Mouse (Mus musculus): ENCODE measurements at regions not wholly inside any gene's neighbourhood (a gene's known extent, or its start where the extent isn't known, plus 50 kb on each side); places are given as distances from the start of the nearest gene placed in this dataset.

- no peak for DNase-seq
- Histone ChIP-seq H3K27me3 (ENCODE audit: control insufficient read depth, insufficient read depth, low read length) (no peaks in the 10 kb centered on the region), H3K27ac (ENCODE audit: insufficient read depth, low read length) (no peak overlapping the region), H3K4me1 (ENCODE audit: control insufficient read depth, insufficient read depth, low read length) (no peaks in the 10 kb centered on the region), H3K4me3 (replicated peaks; ENCODE audit: insufficient read depth, low read depth, low read length) (no peak overlapping the region)
- TF ChIP-seq POLR2A (IDR thresholded peaks at IDR 0.05; ENCODE audit: borderline replicate concordance, insufficient read depth, low read length) (no peak), CTCF (IDR thresholded peaks at IDR 0.05; ENCODE audit: borderline replicate concordance, insufficient read depth, low read depth, low read length) (no peak)
- 34% methylated on average over 1 of the region's 1 CpGs for WGBS
These were observed 783.4 kb upstream of the Manea start for GRCm38 (mm10) chr4:27130108-27130507.

DNA sequence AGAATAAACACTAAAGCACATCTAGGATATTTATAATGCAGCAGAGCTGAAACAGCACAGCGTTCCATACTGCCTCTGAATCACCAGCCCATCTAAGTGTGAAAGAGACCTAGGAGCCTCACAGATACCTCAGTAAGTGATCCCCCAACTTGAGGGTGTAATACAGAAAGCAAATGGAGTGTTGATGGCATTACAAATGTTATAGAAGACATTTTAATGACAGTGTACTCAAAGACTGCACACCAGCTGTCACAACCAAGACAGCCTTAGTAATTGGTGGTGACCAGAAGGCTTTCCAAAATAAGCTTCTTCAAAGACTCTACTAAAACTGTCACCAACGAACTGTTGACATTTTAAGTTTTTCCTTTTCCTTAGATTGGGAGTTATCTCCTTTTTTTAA, 771.3 kb upstream of the Manea start:
- TF ChIP-seq POLR2A (IDR thresholded peaks at IDR 0.05; ENCODE audit: borderline replicate concordance, insufficient read depth, low read length) (no peak), CTCF (IDR thresholded peaks at IDR 0.05; ENCODE audit: borderline replicate concordance, insufficient read depth, low read depth, low read length) (no peak)
- Histone ChIP-seq H3K4me3 (replicated peaks; ENCODE audit: insufficient read depth, low read depth, low read length) (no peak overlapping the region), H3K27ac (ENCODE audit: insufficient read depth, low read length) (no peak overlapping the region), H3K27me3 (ENCODE audit: control insufficient read depth, insufficient read depth, low read length) (no peaks in the 10 kb centered on the region), H3K4me1 (ENCODE audit: control insufficient read depth, insufficient read depth, low read length) (no peaks in the 10 kb centered on the region)
- WGBS: 66% methylated on average over 2 of the region's 2 CpGs
- no peak for DNase-seq

- WGBS: 55% methylated on average over 2 of the region's 2 CpGs
- Histone ChIP-seq H3K27me3 (ENCODE audit: control insufficient read depth, insufficient read depth, low read length) (no peaks in the 10 kb centered on the region), H3K27ac (ENCODE audit: insufficient read depth, low read length) (no peak overlapping the region), H3K4me3 (replicated peaks; ENCODE audit: insufficient read depth, low read depth, low read length) (no peak overlapping the region), H3K4me1 (ENCODE audit: control insufficient read depth, insufficient read depth, low read length) (no peaks in the 10 kb centered on the region)
- no peak for TF ChIP-seq CTCF (IDR thresholded peaks at IDR 0.05; ENCODE audit: borderline replicate concordance, insufficient read depth, low read depth, low read length)
- no peak for DNase-seq
These were observed 770.6 kb upstream of the Manea start for GRCm38 (mm10) chr4:27117075-27117827.

DNA sequence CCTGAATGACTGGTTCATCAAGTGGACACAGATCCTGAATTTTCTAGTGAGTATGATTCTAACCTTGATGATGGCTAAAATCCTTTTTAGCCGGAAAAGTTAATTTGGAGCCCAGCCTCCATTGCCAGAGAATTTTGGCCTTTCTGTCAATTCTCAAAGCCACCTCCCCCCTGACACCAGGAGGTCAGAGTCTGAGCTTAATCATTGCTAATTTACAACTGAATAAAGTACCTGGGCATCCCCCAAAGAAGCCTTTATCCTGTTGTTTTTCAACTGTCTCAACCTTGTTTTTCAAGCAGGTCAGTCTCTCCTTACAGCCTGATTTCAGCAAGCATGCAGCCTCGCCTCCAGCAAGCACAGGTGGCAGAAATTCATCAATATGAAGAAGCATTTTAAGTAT, 758.7 kb upstream of the Manea start:
- no peak for TF ChIP-seq POLR2A (IDR thresholded peaks at IDR 0.05; ENCODE audit: borderline replicate concordance, insufficient read depth, low read length)
- no peak for TF ChIP-seq CTCF (IDR thresholded peaks at IDR 0.05; ENCODE audit: borderline replicate concordance, insufficient read depth, low read depth, low read length)
- 93% methylated on average over 2 of the region's 2 CpGs for WGBS

DNA sequence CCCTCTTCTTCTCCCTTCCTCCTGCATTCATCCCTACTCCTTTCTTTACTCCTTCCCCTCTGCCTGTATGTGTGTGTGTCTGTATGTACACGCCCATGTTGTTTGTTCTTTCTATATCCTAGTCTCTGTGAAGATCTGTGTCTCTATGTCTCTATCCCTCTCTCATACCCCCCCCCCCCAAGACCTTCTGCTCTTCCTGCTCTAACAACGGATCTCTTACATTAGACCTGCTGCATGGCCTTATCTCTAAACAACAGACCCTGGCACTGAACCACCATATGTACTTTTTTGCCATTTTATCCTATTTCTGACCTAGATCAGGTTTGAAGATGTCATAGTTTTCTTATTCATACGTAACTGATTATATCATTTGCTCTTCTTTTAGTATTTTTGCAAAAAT, 749.6 kb upstream of the Manea start:
- Histone ChIP-seq H3K4me1 (ENCODE audit: control insufficient read depth, insufficient read depth, low read length) (no peaks in the 10 kb centered on the region), H3K27ac (ENCODE audit: insufficient read depth, low read length) (no peak overlapping the region), H3K4me3 (replicated peaks; ENCODE audit: insufficient read depth, low read depth, low read length) (no peak overlapping the region), H3K27me3 (ENCODE audit: control insufficient read depth, insufficient read depth, low read length) (no peaks in the 10 kb centered on the region)
- no peak for DNase-seq
- WGBS: 78% methylated on average over 3 of the region's 3 CpGs
- no peak for TF ChIP-seq POLR2A (IDR thresholded peaks at IDR 0.05; ENCODE audit: borderline replicate concordance, insufficient read depth, low read length)
- no peak for TF ChIP-seq CTCF (IDR thresholded peaks at IDR 0.05; ENCODE audit: borderline replicate concordance, insufficient read depth, low read depth, low read length)

More for the DNA sequence above, 758.7 kb upstream of the Manea start:
- H3K4me3 ChIP-seq (replicated peaks; ENCODE audit: insufficient read depth, low read depth, low read length): no peak overlapping the region
- H3K4me1 ChIP-seq (ENCODE audit: control insufficient read depth, insufficient read depth, low read length): no peaks in the 10 kb centered on the region
- H3K27me3 ChIP-seq (ENCODE audit: control insufficient read depth, insufficient read depth, low read length): no peaks in the 10 kb centered on the region
- H3K27ac ChIP-seq (ENCODE audit: insufficient read depth, low read length): no peak overlapping the region
- no peak for DNase-seq

- Histone ChIP-seq H3K4me1 (ENCODE audit: control insufficient read depth, insufficient read depth, low read length) (peaks cover 4% of the 10 kb centered on the region), H3K27me3 (ENCODE audit: control insufficient read depth, insufficient read depth, low read length) (no peaks in the 10 kb centered on the region), H3K27ac (ENCODE audit: insufficient read depth, low read length) (no peak overlapping the region), H3K4me3 (replicated peaks; ENCODE audit: insufficient read depth, low read depth, low read length) (no peak overlapping the region)
- peak; percentile 48 to 64 for DNase-seq
- TF ChIP-seq CTCF (IDR thresholded peaks at IDR 0.05; ENCODE audit: borderline replicate concordance, insufficient read depth, low read depth, low read length) (no peak), POLR2A (IDR thresholded peaks at IDR 0.05; ENCODE audit: borderline replicate concordance, insufficient read depth, low read length) (no peak)
- WGBS: 18% methylated on average over 4 of the region's 4 CpGs
These were observed 703.3 kb upstream of the Manea start for GRCm38 (mm10) chr4:27049971-27050370.

DNA sequence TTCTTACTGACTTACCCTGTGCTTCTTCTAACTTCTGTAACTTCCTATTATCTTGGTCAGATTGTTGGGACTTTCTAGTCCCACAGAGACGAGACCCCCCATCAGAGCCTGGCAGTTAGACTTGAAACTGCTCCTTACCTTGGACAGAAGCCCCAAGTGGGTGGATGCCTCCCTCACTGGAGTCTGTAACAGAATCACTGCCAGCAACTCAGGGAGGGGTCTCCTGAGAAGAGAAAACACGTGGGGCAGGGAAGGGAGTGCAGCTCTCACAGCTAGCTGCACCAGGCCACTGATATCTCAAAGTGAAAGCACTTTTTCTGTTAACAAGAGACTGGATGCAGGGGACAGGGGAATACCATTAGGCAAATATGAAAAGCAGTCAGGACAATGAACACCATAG, 702.5 kb upstream of the Manea start:
- Histone ChIP-seq H3K27me3 (ENCODE audit: control insufficient read depth, insufficient read depth, low read length) (no peaks in the 10 kb centered on the region), H3K4me1 (ENCODE audit: control insufficient read depth, insufficient read depth, low read length) (peaks cover 4% of the 10 kb centered on the region), H3K27ac (ENCODE audit: insufficient read depth, low read length) (no peak overlapping the region), H3K4me3 (replicated peaks; ENCODE audit: insufficient read depth, low read depth, low read length) (no peak overlapping the region)
- peak in 1 of 2 experiments; percentile 7 for DNase-seq
- 23% methylated on average over 2 of the region's 2 CpGs for WGBS
- TF ChIP-seq CTCF (IDR thresholded peaks at IDR 0.05; ENCODE audit: borderline replicate concordance, insufficient read depth, low read depth, low read length): no peak
- no peak for TF ChIP-seq POLR2A (IDR thresholded peaks at IDR 0.05; ENCODE audit: borderline replicate concordance, insufficient read depth, low read length)

All from cerebellum, adult 2 months (tissue).